Mouse (Mus musculus) CH12.LX (cell line): ENCODE measurements around the gene Dixdc1. TPM values are rescaled to one million over a fixed set of nuclear protein-coding genes. Genes with fewer than 3 reads are reported as not detected.

ENCODE experiments used
- DNase-seq: peaks from one replicate; pipeline ENCODE4 v3.0.0-alpha.2; 2013; ENCODE audit errors: extremely low read depth
- H3K27ac ChIP-seq: 2 replicates; pipeline ENCODE4 v1.5.1; 2012; ENCODE audit warnings: low read depth, mild to moderate bottlenecking, control low read depth, moderate library complexity; ENCODE audit not compliant: insufficient read depth
- H3K27me3 ChIP-seq: replicated peaks from 2 replicates; pipeline ENCODE3; 2012; ENCODE audit warnings: inconsistent platforms
- H3K36me3 ChIP-seq, 2 experiments: replicated peaks in 1 of 2; 2 replicates each; pipeline versions ENCODE3 to v1.6.1; 2012; ENCODE audit warnings: inconsistent platforms in 1 of 2, low read length in 1 of 2, mild to moderate bottlenecking in 1 of 2, mixed read lengths in 1 of 2, moderate library complexity in 1 of 2; ENCODE audit not compliant: control insufficient read depth in 1 of 2, insufficient read depth in 1 of 2
- H3K4me1 ChIP-seq, 2 experiments: 2 replicates each; pipeline ENCODE4 v1.6.1; 2012; ENCODE audit warnings: inconsistent platforms in 1 of 2, moderate library complexity in 1 of 2; ENCODE audit not compliant: insufficient read depth in 2 of 2, control insufficient read depth in 1 of 2
- H3K4me2 ChIP-seq: 2 replicates; pipeline ENCODE4 v1.6.1; 2012; ENCODE audit warnings: low read depth, mild to moderate bottlenecking, control low read depth; ENCODE audit not compliant: poor library complexity, insufficient read depth, severe bottlenecking
- H3K4me3 ChIP-seq, 3 experiments: fragments of 150-350 bp in 1 of 3; sonication (generic) in 1 of 3; replicated peaks in 1 of 3; 2 replicates each; pipeline versions ENCODE3 to v1.5.1; 2011 to 2012; ENCODE audit warnings: low read depth in 2 of 3, low read length in 2 of 3, mild to moderate bottlenecking in 2 of 3, moderate library complexity in 2 of 3, control low read depth in 1 of 3, improper control_type of control experiment in 1 of 3, inconsistent platforms in 1 of 3, mixed read lengths in 1 of 3; ENCODE audit not compliant: poor library complexity in 1 of 3
- H3K79me2 ChIP-seq: replicated peaks from 2 replicates; pipeline ENCODE4 v1.6.1; 2012; ENCODE audit warnings: mild to moderate bottlenecking, moderate library complexity; ENCODE audit not compliant: control insufficient read depth, poor library complexity, insufficient read depth, severe bottlenecking; ENCODE audit errors: extremely low read depth
- H3K9ac ChIP-seq: 2 replicates; pipeline ENCODE4 v1.6.1; 2012; ENCODE audit warnings: low read depth, mild to moderate bottlenecking, control low read depth, moderate library complexity; ENCODE audit not compliant: insufficient read depth
- H3K9me3 ChIP-seq: replicated peaks from 2 replicates; pipeline ENCODE3; 2012; ENCODE audit warnings: low read length, inconsistent platforms, mixed read lengths
- CHD2 ChIP-seq: IDR thresholded peaks from 2 replicates; pipeline ENCODE4 v1.6.1; 2011; ENCODE audit warnings: low read length, improper control_type of control experiment
- CTCF ChIP-seq, 2 experiments: IDR thresholded peaks in 1 of 2; conservative IDR thresholded peaks in 1 of 2; 2 replicates each; pipeline ENCODE4 v1.5.1; 2011 to 2012; ENCODE audit warnings: low read depth in 2 of 2, low read length in 2 of 2, improper control_type of control experiment in 1 of 2, inconsistent platforms in 1 of 2, mild to moderate bottlenecking in 1 of 2, moderate library complexity in 1 of 2
- EP300 ChIP-seq: IDR thresholded peaks from 2 replicates; pipeline ENCODE4 v1.6.1; 2011; ENCODE audit warnings: low read length, improper control_type of control experiment
- ETS1 ChIP-seq: conservative IDR thresholded peaks from 2 replicates; pipeline ENCODE4 v1.6.1; 2012; ENCODE audit warnings: low read depth, mild to moderate bottlenecking, inconsistent platforms, low read length, improper control_type of control experiment, moderate library complexity
- GABPA ChIP-seq: IDR thresholded peaks from 2 replicates; pipeline ENCODE4 v1.6.1; 2012; ENCODE audit warnings: low read depth, low read length, improper control_type of control experiment, inconsistent platforms; ENCODE audit not compliant: insufficient replicate concordance
- HCFC1 ChIP-seq: IDR thresholded peaks from 2 replicates; pipeline ENCODE4 v1.6.1; 2012; ENCODE audit warnings: low read depth, mild to moderate bottlenecking, inconsistent platforms, low read length, improper control_type of control experiment
- KAT2A ChIP-seq: IDR thresholded peaks from 2 replicates; pipeline ENCODE4 v1.6.1; 2012; ENCODE audit warnings: low read length, improper control_type of control experiment, inconsistent platforms; ENCODE audit not compliant: insufficient replicate concordance
- MAFK ChIP-seq: IDR thresholded peaks from 2 replicates; pipeline ENCODE4 v1.6.1; 2011; ENCODE audit warnings: low read length, improper control_type of control experiment; ENCODE audit not compliant: insufficient replicate concordance
- PAX5 ChIP-seq: IDR thresholded peaks from 2 replicates; pipeline ENCODE4 v1.6.1; 2012; ENCODE audit warnings: low read length, inconsistent platforms, mixed read lengths
- POLR2AphosphoS2 ChIP-seq: IDR thresholded peaks from 2 replicates; pipeline ENCODE4 v1.6.1; 2011; ENCODE audit warnings: low read depth, low read length, improper control_type of control experiment
- RAD21 ChIP-seq: IDR thresholded peaks from 2 replicates; pipeline ENCODE4 v1.6.1; 2011; ENCODE audit warnings: low read depth, mild to moderate bottlenecking, low read length, improper control_type of control experiment, moderate library complexity
- SMC3 ChIP-seq: IDR thresholded peaks from 2 replicates; pipeline ENCODE4 v1.6.1; 2011; ENCODE audit warnings: low read depth, low read length, improper control_type of control experiment
- TBP ChIP-seq: conservative IDR thresholded peaks from 2 replicates; pipeline ENCODE4 v1.6.1; 2011; ENCODE audit warnings: low read depth, low read length, improper control_type of control experiment
- USF1 ChIP-seq: IDR thresholded peaks from 2 replicates; pipeline ENCODE4 v1.6.1; 2014; ENCODE audit warnings: low read depth, mild to moderate bottlenecking, inconsistent platforms, low read length, improper control_type of control experiment
- ZKSCAN1 ChIP-seq: IDR thresholded peaks from 2 replicates; pipeline ENCODE4 v1.6.1; 2012; ENCODE audit warnings: low read depth, inconsistent platforms, low read length, improper control_type of control experiment, borderline replicate concordance
- ZNF384 ChIP-seq: IDR thresholded peaks from 2 replicates; pipeline ENCODE4 v1.6.1; 2012; ENCODE audit warnings: low read depth, low read length, improper control_type of control experiment, inconsistent platforms
- dilution Hi-C: fragments of 300-500 bp; cut with MboI; formaldehyde crosslinking; loops from 2 replicates; pipeline ENCODE4 v1.14.3; 2020; ENCODE audit warnings: low sequenced_read_pairs; ENCODE audit not compliant: extremely low pct_unique_long_range_greater_than_20kb, extremely low pct_ligation_motif_present
- in situ Hi-C: fragments of 300-500 bp; cut with MboI; formaldehyde crosslinking; loops from 3 replicates; pipeline ENCODE4 v1.14.3; 2019; ENCODE audit warnings: low sequenced_read_pairs, low pct_ligation_motif_present, low pct_unique_long_range_greater_than_20kb, mixed read lengths
- polyA plus RNA-seq: library from polyadenylated mRNA; unstranded; fragments of >175 nt; gene quantifications from 2 replicates; pipeline ENCODE4 v1.2.1, GENCODE M21; 2012; ENCODE audit warnings: low read depth; ENCODE audit not compliant: insufficient read length
- total RNA-seq, 2 experiments: library from RNA; depleted of rRNA; stranded (reverse); fragments of 300-350 nt in 1 of 2; fragments of >200 nt in 1 of 2; gene quantifications; 2 replicates each; pipeline ENCODE4 v1.2.3; 2012 to 2014

Dixdc1 gene
- total and polyA plus RNA-seq, 3 experiments, result 0.13 to 0.23 (median 0.21) TPM

DNA sequence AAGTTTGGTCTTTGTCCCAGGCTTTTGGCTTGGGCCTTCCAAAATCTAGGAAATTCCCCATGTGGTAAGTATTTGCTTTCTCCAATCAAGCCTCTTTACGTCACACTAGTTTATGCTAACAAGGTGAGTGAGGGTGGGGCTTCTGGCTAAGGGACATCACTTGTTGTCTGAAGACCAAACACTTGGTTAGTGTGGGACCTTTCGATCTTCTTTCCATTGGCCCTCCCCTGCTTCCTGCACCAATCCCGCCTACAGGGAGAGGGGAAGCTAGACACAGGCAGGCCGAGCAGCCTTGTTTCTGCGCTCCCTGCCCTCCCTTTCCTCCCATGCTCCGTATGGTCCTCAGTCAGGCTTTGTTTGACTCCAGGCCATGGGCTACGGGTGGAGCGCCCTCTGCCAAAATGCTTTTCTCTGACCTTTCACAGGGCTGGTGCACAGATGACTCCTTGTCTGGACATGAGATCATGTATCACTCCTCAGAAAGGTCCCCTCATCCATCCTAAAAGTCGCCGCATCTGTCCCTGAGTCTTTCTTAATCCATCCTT is 92.4 kb downstream of the Dixdc1 start:
- Histone ChIP-seq H3K79me2 (no peaks in the 10 kb centered on the region), H3K9me3 (no peaks in the 10 kb centered on the region), H3K27me3 (no peaks in the 10 kb centered on the region), H3K4me2 (no peak overlapping the region), H3K36me3 (peaks cover 72 to 96% of the 10 kb centered on the region in 2 experiments), H3K9ac (no peak overlapping the region), H3K4me3 (no peak overlapping the region), H3K27ac (no peak overlapping the region), H3K4me1 (no peaks in the 10 kb centered on the region)
- dilution Hi-C loops (no loop called here), in situ Hi-C loops (no loop called here)
- TF ChIP-seq EP300 (no peak), USF1 (no peak), TBP (no peak), CHD2 (no peak), GABPA (no peak), PAX5 (no peak), HCFC1 (no peak)
- DNase-seq, result no peak

DNA sequence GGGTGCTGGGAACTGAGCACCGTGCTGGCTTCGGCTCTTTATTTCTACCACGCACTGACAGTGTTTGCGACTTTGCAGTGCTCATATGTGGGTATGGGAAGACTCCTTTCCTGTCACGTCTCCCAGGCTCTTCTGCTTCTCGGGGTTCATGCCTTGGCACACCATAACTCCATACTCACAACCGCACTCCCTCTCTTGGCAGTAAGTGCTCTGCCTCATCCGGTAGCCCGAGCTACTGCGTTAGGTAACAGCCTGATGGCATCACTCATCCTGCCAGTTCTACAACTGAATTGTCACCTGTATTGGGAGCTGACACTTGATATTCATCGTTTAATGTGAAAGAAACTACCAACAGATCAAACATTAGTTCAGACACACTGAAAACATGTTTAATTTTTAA is 105.0 kb downstream of the Dixdc1 start:
- no peak overlapping the region for H3K4me2 ChIP-seq
- H3K9ac ChIP-seq, result no peak overlapping the region
- H3K79me2 ChIP-seq, result no peaks in the 10 kb centered on the region
- no peaks in the 10 kb centered on the region for H3K27me3 ChIP-seq
- H3K27ac ChIP-seq, result no peak overlapping the region
- TF ChIP-seq ETS1, result no peak
- no peak for TF ChIP-seq HCFC1
- no peak for TF ChIP-seq RAD21
- TF ChIP-seq POLR2AphosphoS2, result no peak
- TF ChIP-seq ZKSCAN1, result no peak
- no peaks in the 10 kb centered on the region for H3K4me1 ChIP-seq
- dilution Hi-C loops, result no loop called here
- no peak overlapping the region for H3K4me3 ChIP-seq
- H3K9me3 ChIP-seq, result no peaks in the 10 kb centered on the region
- in situ Hi-C loops, result no loop called here
- DNase-seq, result no peak
- H3K36me3 ChIP-seq, result peaks cover 28 to 60% of the 10 kb centered on the region in 2 experiments

DNA sequence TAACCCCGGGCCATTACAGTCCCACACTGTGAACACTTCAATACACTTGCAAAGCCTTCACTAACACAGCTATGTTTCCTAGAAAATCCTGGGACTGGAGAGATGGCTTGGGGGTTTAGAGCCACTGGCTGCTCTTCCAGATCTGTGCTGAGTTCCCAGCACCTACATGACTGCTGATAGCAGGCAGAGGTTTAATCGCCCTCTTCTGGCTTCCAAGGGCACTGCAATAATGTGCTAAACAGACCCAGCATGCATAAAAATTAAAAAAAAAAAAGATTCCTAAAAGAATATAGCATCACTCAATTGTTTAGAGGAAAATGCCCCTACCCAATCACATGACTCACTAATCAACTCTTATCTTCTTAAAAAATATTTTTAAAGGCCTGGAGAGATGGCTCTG is 106.3 kb downstream of the Dixdc1 start:
- Histone ChIP-seq H3K27ac (no peak overlapping the region), H3K79me2 (no peaks in the 10 kb centered on the region), H3K4me1 (no peaks in the 10 kb centered on the region), H3K4me3 (no peak overlapping the region), H3K36me3 (peaks cover 22 to 49% of the 10 kb centered on the region in 2 experiments), H3K9ac (no peak overlapping the region), H3K4me2 (no peak overlapping the region)
- dilution Hi-C loops, result no loop called here
- TF ChIP-seq SMC3 (peak; percentile 24), CTCF (conservative IDR thresholded peaks at IDR 0.05 in 1 of 2, IDR thresholded peaks at IDR 0.05 in 1 of 2; ENCODE audit: low read depth in 2 of 2, low read length in 2 of 2) (peak in 1 of 2 experiments; percentile 42; a peak in 2 of 4 replicates), KAT2A (no peak), ZNF384 (peak; percentile 40; the same call in 1 of the 2 replicates), MAFK (no peak)
- TF ChIP-seq, all 38 proteins: peak for 3
- peak; percentile 28 for DNase-seq
- Histone ChIP-seq H3K27me3 (no peaks in the 10 kb centered on the region), H3K9me3 (no peaks in the 10 kb centered on the region)
- in situ Hi-C loops, result no loop called here
